Mouse (Mus musculus): Measurements from ENCODE around the gene Prmt8.

DNA sequence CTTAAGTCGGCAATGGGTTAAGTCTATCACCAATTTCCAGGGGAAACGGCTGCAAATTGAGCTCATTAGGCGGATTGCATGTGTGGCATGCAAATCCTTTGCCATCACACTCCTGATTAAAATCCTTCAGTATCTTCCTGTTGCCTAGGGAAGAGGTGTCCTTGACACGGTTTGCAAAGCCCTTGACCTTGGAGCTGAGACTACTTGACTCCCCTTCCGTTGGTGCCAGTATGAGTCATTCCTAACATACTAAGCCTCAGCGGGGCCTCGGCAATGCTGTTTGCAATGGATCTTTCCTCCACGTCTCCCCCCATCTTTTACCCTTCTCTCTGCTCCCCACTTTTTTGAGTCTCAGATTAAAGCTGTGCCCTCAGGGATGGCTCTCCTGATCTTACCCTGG is 85.7 kb downstream of the Prmt8 start:
- TF ChIP-seq CTCF (IDR thresholded peaks at IDR 0.05; ENCODE audit: insufficient read depth, low read length): no peak
- no peak for TF ChIP-seq POLR2A (IDR thresholded peaks at IDR 0.05; ENCODE audit: borderline replicate concordance, extremely low read depth, low read depth, low read length)

Data from lung, adult 2 months (tissue).